Mouse (Mus musculus): ENCODE measurements around the gene Ptprd. TPM values are rescaled to one million over a fixed set of nuclear protein-coding genes. Genes with fewer than 3 reads are reported as not detected.

Ptprd gene
- total RNA-seq, 2 experiments from 2014 or later: 8.9 to 9.2 TPM

DNA sequence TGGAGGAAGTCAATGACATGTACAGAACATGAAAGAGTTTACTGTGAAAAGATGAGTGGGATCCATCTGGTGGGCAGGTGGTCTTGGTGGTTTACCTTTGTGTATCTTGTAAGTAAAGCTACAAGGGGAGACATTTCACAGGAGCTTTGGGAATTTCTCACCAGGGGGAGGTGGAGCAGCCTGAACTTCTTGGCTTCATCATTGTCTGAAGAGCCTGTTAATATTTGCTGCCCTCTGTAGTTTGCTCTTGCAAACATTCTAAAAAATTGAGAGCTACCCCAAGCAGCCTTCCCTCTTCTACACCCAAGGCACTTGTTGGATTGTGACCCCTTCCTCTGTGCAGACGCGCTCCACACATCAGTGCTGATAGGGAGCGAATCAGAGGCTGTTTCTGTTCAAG lies 1725.9 kb downstream of the Ptprd start:
- intact Hi-C loops (cut with DNase I): no loop called here
- DNase-seq (ENCODE audit: low spot score): no peak

DNA sequence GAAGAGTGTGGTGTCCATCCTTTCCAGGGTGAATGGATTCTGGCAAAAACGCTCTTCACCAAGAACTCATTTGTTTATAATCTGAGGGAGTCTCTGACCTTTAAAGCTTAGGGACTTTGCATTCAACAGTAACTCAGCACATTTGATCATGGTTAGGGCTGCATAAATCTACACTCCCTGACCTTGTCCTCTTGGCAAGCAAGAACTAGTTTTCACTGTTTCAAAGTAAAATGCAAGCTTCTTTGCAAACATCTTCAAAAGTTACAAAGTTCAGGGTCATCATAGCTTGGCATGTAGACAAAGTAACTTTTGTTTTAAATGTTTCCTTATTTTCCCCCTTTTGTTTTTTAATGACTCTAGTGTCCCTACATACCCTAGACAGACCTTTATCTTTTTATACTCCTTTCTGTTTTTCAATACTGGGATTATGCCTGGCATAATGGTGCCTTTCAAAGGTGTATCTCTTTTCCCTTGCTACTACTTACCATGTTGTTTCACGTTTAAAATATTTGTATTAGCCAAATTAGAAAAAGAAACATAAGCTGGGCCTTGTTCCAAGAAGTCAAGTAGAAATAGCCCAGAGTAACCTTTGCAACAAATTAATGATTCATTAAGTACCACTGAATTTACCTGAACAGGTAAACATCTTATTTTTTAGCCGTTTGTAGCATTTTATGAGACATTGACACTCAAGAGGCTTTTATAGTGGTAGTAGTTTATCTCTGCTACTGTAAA lies 1743.2 kb downstream of the Ptprd start:
- intact Hi-C loops (cut with DNase I): no loop called here
- DNase-seq (ENCODE audit: low spot score): no peak

DNA sequence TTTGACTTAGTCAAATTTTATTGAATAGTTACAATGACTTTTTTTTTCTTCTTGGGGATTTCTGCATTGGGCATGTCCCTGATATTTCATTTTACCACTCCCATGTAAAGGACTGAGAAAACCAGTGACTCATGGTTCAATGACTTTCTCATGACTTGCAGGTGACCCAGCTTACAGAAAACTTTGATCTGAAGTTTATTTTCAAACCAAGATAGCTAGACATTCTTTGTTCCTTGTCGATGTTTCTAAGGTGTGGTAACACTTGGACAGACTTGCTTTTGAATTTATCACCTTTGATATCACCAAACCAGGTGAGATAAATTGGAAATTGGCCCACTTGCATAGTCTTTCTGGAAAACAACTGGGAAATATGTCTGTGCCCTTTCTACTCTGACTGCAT lies 1747.1 kb downstream of the Ptprd start:
- intact Hi-C loops (cut with DNase I): no loop called here
- DNase-seq (ENCODE audit: low spot score): no peak

DNA sequence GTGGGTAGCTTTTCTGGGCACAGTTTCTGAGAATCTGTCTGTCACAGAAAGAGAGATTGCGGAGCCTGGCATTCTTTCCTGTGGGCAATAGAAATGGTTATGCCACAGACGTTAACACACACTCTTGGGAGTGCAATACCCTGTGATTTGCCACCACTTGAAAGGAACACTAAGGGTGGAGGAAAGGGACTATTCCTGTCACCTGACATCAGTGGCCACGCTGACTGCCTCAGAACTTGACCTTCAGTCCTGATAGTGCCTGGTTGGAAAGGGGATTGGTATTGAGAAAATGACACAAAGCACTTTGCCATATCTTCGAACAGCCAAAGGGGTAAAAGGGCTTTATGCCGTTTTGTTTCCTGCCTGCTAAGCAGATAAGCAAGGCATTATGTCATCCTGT lies 1750.4 kb downstream of the Ptprd start:
- DNase-seq (ENCODE audit: low spot score): no peak
- intact Hi-C loops (cut with DNase I): no loop called here

DNA sequence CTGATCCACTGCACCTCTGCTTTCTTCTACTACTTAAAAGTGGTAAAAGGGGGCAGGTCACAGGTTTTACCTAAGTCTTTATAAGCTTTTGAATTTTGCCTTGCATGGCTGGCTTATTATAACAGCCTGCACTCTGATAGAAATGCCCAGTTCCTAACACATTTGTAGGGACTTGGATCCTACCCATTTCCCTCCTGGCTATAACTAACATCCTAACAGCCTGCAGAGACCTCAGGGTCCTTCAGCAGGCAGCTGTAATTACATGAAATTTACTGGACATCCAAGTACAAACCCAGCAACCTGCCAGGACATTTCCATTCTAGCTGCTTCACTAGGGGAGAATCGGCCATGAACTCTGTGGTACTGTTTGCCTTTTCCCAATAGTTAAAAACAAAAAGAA lies 1751.2 kb downstream of the Ptprd start:
- no peak for DNase-seq (ENCODE audit: low spot score)

DNA sequence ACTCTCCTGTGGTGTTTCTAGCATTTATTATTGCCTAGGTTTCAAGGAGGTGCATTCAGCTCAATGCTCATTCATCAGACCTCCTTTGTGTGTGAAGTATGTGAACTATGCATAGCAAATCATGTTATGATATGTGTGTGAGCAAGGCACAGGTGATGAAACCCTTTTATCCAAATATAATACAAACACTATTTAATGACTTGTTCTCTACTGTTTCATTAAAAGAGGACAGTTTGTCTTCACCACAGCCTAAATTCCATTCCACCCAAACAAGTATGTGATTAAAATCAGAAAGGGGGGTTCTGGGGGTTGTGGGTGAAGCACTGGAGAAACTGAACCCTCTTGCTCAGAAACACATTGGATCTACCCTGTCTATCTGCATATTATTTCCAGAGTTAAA lies 1752.1 kb downstream of the Ptprd start:
- DNase-seq (ENCODE audit: low spot score): no peak
- intact Hi-C loops (cut with DNase I): no loop called here

More for the DNA sequence above, 1751.2 kb downstream of the Ptprd start:
- intact Hi-C loops (cut with DNase I): no loop called here

DNA sequence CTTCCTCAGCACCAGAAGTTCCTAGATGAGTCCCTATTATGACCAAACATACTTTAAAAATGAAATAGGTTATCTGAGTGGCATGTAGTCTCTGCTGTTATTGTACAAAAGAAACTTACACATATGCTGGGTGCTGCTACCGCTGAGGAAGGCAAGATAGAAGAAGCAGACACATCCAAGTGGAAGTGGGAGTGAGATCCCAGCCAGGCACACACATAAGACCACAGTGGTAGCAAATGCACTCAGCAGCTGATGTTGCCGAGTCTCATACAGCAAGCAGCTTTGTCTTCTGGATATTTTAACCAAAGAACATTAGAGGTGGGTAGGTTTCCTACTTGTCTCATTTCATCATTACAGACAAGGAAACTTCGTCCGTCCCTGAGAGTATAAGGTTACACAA lies 1759.5 kb downstream of the Ptprd start:
- intact Hi-C loops (cut with DNase I): no loop called here

DNA sequence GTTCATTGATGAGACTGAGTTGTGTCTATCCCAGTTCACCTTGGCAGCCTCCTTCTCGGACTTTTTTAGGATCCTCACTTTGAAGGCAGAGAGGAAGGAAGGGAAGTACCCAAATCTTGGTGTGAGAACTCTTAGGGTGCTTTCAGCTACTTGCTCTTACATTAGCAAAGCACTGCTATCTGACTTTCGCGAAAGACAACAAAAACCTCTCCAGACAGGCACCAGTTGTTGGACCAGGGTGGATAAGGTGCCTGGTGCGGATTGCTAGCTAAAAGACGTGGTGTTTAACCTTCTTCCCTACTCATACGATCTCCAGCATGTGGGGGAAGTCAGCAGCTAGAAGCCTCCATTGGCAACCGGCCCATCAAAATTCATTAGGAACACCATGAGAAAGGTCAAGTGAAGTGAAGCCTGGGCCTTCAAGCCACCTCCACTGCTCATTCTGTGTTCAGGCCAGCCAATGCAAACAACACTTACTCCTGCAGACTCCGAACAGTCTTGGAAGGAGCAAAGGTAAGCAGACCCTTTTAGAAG lies 1760.7 kb downstream of the Ptprd start:
- DNase-seq (ENCODE audit: low spot score): no peak
- intact Hi-C loops (cut with DNase I): no loop called here

More for the DNA sequence above, 1759.5 kb downstream of the Ptprd start:
- no peak for DNase-seq (ENCODE audit: low spot score)

DNA sequence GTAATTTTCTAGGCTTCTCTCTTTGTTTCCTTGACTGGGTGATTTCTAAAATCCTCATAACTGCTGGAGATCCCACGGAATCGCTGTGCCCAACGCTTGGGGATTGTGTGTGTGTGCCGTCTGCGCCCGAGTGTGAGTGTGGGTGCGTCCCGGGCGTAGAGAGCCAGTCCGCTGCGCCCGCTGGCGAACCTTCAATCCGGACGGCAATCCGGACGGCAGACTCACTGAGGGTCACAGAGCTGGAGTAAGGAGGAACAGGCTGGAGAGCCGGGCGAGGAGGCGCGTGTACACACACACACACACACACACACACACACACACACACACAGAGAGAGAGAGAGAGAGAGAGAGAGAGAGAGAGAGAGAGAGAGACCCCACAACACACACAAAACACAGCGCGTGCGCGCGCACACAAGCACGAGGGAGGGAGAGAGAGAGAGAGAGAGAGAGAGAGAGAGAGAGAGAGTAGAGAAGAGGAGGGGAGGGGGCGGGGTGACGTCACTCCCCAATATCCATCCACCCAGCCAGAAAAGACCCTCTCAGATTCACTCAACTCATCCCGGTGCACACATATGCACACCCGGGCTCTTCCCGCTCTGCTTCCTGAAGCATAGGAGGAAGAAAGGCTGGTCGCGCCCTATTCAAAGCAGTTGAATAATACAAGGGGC lies 1761.3 kb downstream of the Ptprd start:
- intact Hi-C loops (cut with DNase I): no loop called here
- no peak for DNase-seq (ENCODE audit: low spot score)

DNA sequence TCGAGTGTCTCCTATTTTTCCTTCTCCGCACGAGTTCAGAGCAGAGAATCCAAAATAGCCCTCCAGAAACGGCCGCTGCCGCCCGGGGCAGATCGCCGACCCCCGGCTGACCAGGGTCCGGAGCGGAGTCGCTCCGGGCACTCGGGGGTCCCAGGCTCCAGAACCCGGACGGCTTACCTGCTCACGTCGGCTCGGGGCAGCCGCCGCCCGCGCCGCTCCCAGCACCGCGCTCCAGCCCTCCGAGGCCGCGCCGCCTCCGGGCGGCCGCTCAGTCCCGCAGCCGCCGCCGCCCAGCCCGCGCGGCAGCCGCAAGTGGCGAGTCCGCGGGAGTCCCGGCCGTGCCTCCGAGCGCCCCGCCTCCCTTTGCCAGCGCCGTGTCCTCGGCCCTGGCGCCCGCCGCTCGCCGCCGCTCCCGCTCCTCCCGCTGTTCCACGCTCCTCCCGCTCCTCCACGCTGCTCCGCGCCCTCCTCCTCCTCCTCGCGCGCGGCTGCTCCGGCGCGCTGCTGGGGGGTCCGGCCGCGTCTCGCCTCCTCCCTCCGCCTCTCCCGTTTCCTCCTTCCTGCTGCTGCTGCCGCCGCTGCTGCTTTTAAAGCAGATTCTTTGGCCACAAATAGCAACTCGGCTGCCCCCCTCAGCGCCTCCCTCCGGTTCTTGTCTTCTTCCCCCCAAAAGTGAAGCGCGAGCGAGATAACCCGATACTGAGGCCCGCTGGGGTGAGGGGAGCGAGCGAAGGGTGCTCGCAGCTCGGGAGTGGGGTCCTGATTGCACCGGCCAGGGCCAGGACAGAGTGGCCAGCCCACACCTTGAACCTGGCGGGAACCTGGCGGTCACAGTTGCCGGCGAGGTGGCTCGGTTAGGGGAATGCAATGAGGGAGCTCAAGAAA lies 1762.1 kb downstream of the Ptprd start:
- intact Hi-C loops (cut with DNase I): loop anchor here (5.0 kb wide), 2 partner anchors 82 to 122 kb away; no protein-coding TSS in a partner anchor
- peak; percentile 29 for DNase-seq (ENCODE audit: low spot score)

DNA sequence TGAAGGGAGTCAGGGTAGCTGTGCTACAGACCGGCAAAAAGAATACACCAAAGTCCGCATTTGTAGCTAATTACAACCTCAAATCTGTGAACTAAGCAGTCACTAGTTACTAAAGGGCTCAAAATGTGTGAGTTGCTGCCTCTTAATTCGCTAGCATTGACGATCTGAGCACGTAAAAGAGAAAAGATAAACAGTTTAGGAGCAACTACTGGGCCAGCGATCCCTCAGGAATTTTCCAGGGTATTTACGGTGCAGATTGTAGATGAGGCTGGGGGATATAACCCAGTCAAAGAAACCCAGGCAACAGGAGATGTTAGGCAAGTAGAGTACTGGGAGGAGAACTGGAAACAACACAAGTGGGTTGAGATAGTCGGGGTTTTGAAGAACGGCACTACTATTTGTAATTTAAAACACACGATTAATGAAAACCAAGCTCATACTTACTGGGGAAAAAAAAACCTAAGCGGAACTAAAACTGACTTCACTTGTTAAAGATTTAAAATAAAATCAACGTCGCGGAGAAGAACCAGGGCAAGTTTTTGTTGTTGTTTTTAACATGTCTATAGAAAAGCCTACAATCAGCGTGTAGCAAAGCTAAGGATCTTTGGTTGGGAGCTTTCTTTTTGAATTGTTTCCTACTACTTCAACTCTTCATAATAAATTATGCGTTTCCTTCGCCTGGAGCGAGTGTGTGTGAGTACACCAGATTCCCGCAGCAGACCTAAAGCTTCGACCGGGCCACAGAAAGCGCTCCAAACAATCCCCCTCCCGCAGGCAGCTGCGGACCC lies 1762.9 kb downstream of the Ptprd start:
- intact Hi-C loops (cut with DNase I): loop anchor here (5.0 kb wide), 2 partner anchors 82 to 122 kb away; no protein-coding TSS in a partner anchor
- DNase-seq (ENCODE audit: low spot score): no peak

DNA sequence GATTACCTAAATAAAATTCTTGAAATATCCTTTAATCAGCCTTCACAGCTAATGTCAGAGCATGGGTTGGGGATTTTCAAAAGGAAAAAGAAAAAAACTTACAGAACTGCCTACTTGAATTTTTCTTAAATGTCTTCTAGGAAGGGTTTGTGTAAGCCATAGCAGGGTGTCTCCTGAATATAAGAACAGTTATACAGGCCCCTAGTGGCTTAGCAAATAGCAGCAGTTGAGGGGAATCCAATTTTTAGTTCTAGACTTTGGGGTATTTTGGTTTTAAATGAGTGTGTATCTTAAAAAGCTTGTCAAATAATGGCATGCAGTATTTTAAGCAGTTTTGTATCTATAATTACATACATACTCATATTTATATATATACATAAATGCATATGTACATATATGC lies 1764.4 kb downstream of the Ptprd start:
- intact Hi-C loops (cut with DNase I): loop anchor here (5.0 kb wide), 2 partner anchors 80 to 120 kb away; no protein-coding TSS in a partner anchor
- no peak for DNase-seq (ENCODE audit: low spot score)

DNA sequence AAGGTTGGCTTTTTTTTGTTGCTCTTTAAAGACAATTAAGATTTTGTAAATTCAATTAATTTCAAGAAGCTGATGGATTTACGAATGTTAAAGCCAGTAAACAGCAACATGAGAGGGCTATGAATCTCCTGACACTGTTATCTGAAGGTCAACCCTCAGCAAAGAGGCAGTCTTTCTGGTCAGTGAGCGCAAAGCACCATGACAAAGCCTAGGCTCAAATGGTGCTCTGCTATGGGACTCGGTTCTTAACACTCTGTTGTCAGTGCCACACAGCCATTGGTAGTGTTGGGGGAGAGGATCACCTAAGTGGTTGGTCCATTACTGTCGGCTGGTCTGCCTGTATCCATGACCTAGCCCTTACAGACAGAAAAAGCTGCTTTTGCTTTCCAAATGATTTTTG lies 1767.0 kb downstream of the Ptprd start:
- no peak for DNase-seq (ENCODE audit: low spot score)
- intact Hi-C loops (cut with DNase I): loop anchor here (5.0 kb wide), 2 partner anchors 77 to 117 kb away; no protein-coding TSS in a partner anchor

DNA sequence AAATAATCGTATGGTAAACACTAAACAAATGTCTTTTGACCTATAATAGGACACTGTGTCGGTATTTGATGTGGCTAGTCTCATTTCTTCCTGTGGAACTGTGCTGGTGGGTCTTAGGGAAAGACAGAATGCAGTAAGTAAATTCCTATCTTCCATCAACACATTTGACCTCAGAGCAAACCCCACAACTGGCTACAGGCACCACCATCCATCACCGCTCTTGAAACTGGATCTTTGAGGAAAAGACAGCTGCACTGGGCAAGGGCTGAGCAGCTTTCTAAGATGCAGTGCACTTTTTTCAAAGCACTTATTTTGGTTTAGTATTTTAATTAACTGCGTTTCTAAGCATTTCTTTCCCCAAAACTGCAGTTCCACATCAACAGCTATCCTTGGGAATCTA lies 1768.2 kb downstream of the Ptprd start:
- DNase-seq (ENCODE audit: low spot score): no peak
- intact Hi-C loops (cut with DNase I): no loop called here

DNA sequence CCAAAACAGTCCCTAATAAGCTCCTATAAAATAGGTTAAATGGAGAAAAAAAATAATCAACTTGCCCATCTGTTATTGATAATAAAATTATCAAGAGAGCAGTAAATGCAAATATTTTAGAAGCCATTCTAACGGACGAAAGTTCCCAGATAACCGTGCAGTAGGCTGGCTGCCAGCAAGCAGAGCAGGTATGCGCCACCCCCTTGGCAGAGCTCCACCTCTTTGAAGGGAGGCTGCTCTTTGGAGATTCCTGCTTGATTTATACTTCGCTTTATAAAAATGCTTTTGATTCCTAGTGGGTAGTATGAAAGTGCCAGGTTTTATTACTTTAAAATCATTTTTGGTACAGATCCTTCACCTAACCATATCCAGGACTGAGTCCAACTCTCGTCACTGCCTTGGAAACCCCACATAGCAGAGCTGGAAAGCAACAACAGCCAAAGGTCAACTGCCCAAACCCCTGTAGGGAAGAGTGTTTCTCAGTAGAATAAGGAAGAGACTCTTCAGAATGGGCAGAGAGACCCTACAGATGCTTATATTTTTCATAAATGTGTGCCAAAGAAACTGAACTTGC lies 1770.9 kb downstream of the Ptprd start:
- intact Hi-C loops (cut with DNase I): no loop called here
- no peak for DNase-seq (ENCODE audit: low spot score)

DNA sequence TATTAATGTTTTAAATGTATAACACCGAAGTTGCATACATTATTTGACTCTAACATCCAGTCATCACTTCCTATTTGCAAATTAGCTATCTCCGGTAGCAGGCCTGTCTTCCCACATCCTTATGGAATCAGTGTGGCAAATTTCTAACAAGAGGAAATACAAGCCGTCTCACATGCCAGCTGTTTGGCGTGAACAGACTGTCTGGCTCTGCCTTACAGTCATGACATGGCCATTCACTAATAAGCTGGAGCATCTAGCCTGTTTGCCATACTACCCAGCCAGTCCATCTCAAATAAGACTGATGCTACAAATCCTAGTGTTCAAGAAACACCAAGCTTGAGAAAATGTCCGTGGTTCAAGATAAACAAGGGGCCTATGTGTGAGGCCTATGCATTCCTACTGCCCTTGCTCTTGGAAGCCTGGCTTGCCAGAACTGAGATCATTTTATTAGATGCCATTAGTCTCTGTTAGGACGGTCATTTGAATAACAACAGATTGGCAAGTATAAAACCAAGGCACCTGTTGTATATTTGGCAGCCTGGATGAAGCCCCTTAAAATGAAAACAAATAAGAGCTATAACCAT lies 1773.2 kb downstream of the Ptprd start:
- no peak for DNase-seq (ENCODE audit: low spot score)
- intact Hi-C loops (cut with DNase I): no loop called here

DNA sequence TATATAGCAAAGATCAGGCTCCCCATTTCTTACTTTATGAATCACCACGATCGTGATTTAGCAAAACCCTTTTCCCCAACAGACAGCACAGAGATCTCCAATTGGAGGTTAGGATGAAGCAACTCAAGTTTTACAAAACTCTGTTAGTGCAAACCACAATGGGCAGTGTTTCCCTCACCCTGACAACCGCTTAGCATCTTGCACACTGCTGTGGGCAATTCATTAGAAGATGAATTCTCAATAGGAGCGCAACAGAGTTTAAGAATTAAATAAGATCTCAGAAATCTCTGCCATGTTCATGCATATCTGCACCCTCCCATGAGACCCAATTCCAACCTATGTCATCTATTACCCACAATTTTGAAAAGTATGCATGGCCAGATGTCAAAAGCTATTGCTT lies 1773.7 kb downstream of the Ptprd start:
- DNase-seq (ENCODE audit: low spot score): no peak
- intact Hi-C loops (cut with DNase I): no loop called here

DNA sequence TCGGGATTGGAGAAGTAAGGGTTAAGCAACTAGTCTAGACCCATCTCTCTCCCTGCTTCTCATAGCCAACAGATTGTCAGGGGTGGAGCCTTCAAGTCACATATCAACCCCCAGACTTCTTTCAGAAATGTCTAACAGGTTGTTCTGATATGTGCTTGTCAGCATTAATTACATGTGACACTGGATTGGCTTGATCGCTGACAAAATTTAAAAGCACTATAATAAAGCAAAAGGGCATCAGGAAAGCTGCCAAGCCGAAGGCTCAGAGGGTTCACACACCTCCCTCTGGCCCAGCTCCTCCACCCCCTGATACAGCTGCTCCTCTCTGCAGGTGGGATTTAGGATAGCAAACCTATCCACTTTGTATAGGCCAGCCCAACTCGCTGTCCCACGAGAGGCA lies 1775.8 kb downstream of the Ptprd start:
- intact Hi-C loops (cut with DNase I): no loop called here
- no peak for DNase-seq (ENCODE audit: low spot score)

DNA sequence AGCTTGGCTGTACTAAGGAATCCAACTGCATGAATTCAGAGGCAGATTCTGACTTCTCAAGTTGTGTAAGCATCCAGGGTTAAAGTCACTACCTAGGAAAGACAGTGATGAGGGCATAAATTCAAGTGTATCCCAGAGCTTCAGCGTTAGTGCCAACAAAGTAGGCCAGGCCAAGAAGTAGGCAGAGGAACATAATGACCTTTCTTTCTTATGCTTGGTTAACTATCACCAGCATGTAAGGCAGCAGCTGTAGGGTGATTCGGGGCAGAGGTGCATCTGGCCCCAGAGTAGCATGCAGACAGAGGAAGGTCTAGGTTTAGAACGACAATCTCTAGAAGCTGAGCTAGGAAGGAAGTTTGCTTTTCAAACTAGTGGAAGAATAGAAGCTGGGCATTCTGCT lies 1782.0 kb downstream of the Ptprd start:
- DNase-seq (ENCODE audit: low spot score): no peak
- intact Hi-C loops (cut with DNase I): no loop called here
